Mouse (Mus musculus) layer of hippocampus, postnatal 14 days (tissue): Measurements from ENCODE around the gene Hamp2. TPM values are rescaled to one million over a fixed set of nuclear protein-coding genes. Genes with fewer than 3 reads are reported as not detected.
"Not testable (repeated sequence)": the region's sequence is repeated elsewhere in the genome, so short reads cannot be mapped to it uniquely, and the experiment has no call there.

Experiments
- DNase-seq, 2 experiments: peaks; one replicate each; pipeline ENCODE4 v3.0.0; 2021 to 2022; ENCODE audit warnings: low spot score in 2 of 2, mixed read lengths in 1 of 2
- long read RNA-seq, 2 experiments: library from polyadenylated mRNA; stranded (forward); transcript quantifications; one replicate each; pipeline ENCODE4 v2.0.0; 2021
- total RNA-seq, 2 experiments: library from RNA; stranded (reverse); gene quantifications; 2 replicates each; pipeline ENCODE4 v1.2.3; 2021

Hamp2 gene
- total RNA-seq = not detected
- long read RNA-seq, experiment 1 = 0 reads
- long read RNA-seq, experiment 2 = 0 reads

DNA sequence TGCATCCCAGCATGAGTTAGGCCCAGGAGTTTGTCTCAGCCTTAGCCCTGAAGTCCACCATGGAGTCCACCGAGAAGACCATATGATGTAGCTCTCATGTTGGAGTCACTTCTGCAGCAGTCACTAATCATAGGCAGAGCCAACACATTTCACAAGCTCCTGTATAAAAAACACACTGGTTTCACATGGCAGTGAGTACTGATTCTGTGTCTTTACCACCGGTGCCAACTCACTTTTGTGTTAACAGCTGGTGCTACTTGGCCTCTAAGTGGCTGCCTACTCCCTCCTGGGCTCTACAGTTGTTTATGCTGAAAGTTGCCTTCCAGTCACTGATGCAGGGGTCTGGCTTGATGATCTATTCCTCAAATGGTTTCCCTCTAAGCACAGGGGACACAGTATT, at the start of gene Hamp2:
Gene Hamp2, minus strand, starts transcription at position 101 of the 400 bp plus-strand sequence.
- DNase-seq = not testable (repeated sequence)

DNA sequence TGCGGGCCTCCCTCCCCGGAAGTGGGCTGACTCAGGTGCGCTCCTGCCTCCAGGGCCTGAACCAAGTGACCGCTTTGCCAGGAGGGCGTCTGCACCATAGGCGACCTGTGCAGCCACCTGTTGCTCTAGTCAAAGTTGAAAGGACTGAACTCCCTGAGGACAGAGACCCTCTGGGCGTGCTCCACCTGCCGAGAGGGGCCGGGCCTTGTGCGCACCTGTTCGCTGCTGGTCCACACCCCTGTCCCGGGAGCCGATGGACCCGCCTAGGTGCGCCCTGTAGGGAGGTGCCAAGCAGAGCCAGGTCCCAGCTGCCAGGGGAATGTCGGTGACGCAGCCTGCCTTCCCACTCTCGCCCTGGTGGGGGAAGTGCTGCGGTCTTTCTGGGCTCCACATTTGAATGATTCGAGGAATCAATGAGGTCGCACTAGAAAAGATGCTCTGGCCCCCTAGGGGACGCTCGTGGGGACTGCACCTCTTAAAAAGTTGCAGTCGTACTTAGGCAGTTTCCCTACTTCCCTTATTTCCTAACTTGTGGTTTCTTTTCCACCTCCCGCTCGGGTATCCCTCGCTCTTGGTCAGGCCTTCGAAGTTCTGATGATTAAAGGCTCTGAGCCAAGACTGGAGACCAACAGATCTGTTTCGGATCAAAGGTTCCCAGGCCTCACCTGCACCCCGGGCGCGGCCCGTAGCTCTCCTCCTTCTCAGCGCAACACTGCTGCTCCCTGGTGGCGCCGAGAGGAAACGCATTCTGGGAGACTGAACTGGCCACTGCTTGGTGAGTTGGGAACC, 49.2 kb upstream of the Hamp2 start, which contains the start of gene Fam187b:
Gene Fam187b, plus strand, starts transcription at position 290 of the 789 bp plus-strand sequence.
- DNase-seq = peak; percentile 74 to 77

DNA sequence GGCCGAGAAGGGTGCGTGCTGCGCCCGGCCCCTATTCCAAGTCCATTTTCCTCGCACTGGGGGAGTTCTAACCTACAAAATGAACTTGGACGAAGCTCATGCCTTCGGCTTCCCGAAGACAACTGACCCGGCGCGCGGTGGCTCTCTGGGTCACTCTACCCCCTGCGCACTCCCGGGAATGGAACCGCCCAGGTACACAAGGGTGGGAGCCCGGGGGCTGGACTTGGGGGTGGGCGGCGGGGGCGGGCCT, 48.7 kb upstream of the Hamp2 start, which contains the start of gene Lsr:
Gene Lsr, minus strand, starts transcription at position 214 of the 250 bp plus-strand sequence.
- DNase-seq = no peak

DNA sequence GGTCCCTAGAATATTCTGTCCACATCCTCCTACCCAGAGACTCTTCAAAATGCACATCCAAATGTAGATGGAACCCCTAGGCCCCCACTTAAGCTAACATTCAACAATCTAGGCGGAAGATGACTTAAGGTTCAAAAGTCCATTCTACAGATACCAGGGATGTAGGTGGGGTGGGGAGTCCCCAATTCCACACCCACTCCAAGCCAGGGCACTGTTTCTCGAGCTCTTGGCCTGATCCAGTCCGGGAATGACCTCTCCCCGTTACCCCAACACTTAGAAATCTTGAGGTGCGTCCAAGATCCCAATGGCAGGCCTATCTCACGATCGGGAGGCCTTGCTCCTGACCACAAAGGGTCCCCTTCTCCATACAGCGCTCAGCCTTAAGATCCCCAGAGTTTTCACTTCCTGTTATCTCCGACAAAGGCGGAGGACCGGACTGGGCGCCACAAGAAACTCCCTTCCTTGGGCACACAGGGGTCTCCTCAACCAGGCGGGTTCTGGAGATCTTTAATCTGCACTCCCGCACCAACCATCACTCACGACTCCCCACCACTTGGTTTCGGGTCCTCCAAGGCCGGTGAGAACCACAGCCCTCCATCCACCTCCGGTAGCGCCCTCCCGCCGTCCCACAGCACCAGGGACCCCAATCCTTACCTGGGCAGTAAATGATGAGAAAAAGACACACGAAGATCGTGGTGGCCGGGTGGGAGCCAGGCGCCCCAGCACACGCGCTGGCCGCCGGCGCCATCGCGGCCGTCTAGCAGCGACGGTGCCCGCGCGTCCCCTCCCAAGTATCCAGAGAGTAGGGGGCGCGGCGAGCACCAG, 48.2 kb upstream of the Hamp2 start:
- DNase-seq = no peak

DNA sequence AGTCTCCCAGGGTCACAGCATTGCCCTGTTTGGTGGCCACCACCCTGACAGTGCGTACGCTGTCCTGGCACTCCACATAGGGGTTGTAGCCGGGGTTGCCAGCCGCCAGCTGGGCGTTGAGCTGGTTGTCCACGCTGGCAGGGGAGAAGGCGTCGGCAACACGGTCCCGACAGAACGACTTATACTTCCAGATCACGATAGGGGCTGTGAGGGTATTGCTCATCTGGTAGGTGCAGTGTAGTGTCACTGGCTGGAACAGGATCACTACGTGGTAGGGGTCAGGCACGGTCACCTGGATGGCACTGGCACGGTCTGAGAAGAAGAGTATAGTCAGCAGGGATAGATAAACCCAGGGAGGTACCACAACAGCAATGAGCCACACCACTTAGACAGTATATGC, 47.4 kb upstream of the Hamp2 start:
- DNase-seq = no peak

DNA sequence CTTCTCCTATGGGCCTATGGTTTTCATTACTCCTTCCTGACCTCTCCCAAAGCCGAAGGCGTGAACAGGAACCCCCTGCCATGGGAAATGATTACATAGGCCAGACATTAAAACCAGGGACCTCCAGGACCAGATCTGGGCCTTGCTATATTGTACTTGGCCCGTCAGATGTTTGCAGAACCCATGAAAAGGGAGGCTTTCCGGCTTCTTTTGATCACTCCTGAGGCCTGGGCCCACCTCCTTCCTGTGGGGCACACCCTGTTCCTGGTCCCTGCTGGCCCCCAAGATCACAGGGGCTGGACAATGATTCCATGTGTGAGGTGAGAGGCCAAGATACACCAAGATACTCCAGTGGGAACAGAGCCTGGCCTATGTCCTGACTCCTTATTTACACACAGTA, 44.7 kb upstream of the Hamp2 start:
- DNase-seq = no peak

DNA sequence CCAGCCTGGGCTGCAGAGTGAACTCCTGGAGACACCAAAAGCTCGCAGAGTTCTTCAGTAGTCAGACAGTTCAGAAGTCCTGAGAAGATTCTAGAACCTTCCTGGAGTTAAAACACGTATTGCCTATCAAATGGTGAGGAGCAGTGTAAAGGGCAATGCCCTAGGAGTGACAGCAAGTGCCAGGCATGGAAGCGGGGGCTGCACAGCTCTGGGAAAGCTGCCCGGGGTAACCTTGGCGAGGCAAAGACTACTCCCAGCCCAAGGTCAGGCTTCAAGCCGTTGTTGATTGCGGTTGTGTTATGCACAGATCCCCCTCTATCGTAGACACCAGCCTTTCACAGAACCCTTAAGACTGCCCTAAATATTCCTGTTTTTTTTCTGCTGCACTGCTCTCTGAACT, 44.1 kb upstream of the Hamp2 start:
- DNase-seq = no peak

DNA sequence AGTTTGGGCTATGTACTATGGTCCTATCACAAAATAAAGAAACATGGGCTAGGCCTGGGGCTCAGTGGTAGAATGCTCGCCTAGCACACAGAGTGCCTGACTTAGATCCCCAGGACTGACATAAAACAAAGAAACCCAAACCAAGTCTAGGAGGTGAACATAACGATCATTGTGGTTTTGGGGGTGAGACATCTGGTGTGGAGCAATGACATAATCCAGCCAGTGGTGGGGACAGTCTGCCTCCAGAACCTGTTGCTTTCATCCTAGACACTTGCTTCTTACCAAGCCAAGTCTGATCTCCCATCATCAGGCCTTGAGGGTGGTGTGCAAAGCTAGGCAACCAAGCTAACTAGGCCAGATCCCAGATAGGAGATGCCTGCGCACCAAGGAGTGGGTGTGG, 42.2 kb upstream of the Hamp2 start:
- DNase-seq = no peak

DNA sequence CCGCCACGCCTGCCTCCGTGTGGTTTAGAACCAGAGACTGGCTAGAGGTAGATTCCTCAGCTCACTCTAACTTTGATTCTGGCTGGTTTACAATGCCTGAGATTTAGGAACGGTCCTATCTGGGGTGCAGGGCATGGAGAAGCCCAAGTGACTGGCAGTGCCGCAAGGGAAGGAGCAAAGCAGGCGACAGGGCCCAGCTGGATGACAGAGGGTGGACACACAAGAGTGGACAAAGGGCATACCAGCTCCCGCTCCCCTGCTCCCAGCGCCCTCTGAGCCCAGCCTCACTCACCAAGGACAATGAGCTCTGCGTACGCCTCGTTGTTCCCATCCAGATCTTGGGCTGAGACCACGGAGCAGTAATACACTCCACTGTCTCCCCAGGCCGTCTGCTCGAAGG, 41.2 kb upstream of the Hamp2 start:
- DNase-seq = no peak

DNA sequence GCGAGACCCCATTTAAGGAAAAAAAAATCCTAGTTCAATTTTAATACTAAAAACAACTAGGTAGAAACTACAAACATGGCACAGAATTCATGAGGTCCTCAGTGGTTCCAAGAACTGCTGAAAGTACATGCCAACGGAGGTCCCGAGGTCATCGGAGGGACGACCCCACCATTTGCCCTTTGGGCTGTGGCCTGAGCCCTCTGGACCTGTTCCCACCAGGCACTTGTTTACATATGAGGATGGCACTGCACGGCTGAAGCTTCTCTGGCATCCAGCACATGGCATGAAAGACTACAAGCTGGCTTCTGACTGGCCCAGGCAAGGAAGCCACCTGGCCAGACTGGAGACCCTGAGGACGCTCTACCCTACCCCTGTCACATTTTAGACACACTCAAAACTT, 39.9 kb upstream of the Hamp2 start:
- no peak for DNase-seq

DNA sequence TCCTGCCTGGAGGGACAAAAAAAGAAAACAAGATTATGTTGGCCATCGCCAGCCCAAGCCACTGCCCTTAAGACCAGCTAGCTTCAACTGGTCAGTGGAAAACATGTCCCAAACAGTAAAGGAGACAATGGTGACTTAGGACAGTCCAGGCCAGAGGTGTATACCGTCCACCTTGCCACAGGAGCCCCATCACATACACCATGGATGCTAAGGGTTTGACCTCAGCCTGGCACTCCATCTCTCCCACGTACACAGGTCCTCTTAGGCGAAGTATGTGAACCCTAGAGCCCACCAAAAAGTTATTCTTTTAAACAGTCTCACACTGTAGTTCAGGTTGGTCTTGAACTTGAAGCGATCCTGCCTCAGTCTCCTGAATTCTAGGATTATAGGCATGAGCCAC, 38.4 kb upstream of the Hamp2 start:
- no peak for DNase-seq

DNA sequence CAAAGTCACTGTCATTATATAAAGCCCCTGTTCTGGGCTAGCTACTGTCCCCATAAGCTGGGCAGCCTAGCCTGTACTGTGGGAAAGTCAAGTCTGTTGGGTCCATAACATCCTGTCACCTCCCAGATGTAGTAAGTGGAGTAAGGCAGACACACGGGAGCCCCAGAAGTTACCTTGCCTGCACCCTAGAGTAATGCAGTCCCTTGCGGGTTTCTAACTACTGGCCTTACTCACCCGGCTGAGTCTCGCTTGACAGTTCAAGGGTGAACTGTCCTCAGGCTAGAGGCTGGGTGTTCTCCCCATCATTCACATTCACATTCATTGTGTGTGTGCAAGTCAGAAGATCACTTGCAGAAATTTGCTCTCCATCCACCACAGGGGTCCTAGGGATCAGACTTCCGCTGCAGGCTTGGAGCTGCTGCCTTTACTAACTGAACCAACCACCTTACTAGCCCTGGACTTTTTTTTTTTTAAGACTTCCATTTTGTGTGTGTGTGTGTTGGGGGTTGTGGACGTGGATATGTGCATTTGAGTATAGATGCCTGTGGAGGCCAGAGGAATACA, 35.4 kb upstream of the Hamp2 start:
- no peak for DNase-seq

DNA sequence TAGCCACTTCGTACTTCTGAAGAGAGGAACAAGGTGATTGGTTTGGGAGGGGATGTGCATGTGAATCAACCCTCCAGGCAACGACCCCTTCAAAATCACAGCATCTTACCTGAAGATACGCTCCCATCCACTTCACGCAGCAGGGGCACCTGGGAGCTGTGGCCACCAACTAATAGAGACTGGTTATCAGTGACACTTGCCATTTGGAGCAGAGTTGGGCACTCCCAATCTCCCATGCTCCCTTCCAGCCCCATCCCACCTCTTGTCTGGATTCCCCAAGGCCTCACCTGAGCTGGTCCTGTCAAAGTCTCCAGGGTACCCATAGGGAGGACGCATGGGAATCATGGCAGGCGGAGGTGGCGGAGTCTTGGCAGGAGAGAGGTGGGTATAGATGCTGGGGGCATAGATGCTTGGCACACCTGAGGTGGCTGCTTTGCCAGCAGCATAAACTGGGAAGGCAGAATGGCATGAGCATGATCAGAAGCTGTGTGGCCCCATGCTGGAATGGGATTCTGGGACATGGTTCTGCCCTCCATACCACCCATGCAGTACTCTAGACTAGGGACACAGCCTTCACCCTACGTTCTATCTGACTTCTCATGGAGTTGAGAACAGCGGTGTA, 34.5 kb upstream of the Hamp2 start:
- DNase-seq = no peak

DNA sequence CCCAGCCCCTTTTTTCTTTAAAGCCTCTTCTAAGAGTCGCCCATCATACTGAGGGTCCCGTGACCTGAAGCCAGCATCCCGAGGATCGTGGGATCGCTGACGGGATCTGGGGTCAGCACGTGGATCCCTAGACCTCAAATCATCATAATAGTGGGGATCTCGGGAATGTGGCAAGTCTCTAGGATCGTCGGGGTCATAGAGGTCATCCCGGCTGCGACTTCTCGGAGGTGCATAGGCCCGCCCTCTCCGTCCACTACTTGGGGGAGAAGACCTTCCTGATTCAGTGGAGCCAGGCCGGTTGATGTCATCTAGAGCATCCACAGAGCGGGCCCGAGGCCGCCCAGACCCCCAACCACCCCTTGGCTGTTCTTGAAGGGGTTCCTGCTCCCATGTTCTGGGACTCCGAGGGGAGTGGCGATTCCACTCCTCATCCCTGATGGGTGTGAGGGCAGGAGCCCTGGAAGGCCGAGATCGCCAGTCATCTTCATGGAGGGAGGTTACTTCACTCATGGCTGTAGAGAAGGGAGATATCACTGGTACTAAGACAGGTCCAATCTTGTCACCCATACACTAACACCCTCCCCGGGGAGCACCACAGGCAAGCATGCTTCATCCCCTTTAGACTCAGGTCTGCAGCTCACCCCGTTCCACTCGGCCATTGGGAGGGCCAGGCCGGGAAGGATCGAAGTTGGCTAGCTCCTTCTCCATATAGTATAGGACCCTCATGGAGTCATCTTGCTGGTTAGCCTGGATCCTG, 33.8 kb upstream of the Hamp2 start:
- no peak for DNase-seq

DNA sequence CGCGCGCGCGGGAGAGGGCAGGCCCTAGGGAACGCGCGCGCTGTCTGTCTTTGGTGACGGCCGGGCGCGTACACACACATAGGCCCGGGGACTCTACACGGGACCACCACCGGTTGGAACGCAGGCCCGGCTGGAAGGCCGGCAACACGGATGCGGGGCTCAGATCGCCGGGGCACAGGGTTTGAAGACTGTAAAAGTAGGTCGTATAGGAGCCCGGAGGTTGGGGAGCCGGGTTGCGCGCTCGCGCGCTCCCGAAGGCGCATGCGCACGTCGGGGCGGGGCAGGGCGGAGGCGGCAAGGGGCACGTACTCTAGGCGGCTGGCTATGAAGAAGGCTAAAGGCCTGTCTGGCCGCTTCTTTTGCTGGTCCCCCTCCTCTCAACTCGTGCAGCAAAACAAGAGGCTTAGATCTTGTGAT, 32.9 kb upstream of the Hamp2 start:
- DNase-seq = peak; percentile 91

DNA sequence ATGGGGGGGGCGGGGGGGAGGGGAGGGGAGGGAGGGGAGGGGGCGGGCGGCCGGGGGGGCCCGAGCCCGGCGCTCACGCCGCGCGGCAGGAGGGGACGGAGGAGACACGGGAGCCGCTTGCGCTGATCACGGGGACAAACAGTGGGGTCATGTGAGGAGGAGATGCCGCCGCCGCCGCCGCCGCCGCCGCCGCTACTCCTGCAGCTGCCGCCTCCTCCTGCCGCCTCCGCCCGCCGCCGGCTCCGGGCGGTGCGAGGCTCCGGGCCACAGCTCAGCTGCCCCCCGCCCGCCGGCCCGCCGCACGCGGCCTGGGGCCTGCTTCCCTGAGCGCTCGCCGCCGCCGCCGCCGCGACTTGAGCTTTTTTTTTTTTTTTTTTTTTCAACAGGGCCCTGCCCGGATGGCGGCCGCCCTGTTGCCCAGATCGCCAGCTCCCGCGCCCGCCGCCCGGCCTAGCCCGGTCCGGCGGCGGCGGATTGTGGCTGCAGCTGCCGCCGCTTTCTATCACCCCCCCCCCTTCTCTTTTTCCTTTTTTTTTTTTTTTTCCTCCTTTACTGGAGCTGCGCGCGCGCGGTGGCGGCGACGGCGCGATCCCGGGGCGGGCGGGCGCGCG, 32.4 kb upstream of the Hamp2 start, which contains the start of gene Usf2:
Gene Usf2, minus strand, starts transcription at position 48 of the 611 bp plus-strand sequence.
- DNase-seq = peak; percentile 72 to 77

DNA sequence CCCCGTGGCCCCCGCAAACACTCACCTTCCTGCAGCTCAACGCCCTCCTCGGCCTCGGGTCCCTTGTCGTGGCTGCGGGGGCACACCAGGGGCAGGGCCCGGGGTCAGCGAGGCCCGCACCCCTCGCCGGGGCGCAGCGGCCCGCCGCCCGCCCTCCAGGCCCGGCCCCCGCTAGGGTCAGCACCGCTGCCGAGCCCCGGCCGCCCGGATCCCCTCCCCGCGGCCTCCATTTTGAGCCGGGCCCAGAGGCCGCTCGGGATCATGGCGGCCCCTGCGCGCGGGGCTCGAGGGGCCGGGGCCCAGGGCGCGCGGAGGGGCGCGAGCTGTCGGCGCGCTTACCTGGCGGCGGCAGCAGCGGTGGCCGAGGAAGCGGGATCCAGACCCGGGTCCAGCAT, 31.9 kb upstream of the Hamp2 start:
- peak in 1 of 2 experiments; percentile 50 for DNase-seq

DNA sequence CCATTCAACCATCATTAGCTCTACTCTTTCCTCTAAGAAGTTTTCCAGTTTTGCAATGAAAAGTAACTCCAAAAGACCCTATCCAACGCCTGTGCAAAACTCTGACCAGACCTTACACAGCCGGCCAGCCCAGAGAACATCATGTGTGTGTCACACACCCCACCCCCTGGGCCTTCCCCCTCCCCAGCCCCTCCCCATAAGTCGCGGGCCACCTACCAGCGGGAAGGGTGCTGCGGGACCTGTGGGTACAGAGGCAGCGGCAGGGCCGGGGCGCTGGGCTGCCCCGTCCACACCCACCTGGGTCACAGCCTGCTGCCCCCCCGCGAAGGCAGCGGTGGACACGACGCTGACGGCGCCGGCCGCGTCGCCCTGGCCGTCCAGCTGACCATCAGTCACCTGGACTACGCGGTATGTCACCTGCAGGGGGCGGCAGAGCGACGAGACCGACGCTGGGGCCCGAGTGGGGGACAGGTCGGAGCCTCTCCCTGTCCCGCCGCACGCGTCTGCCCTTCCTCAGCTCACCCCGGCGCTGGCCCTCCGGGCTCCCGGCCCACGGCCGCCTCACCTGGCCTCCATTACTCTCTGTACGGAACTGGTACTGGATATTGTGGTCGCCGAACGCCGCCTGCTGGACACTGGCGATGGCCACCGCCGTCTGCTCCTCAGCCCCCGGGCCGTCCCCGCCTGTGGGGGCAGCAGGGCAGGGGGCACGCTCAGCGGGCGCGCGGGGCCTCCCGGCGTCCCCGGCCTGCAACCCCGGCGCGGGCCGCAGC, 31.3 kb upstream of the Hamp2 start:
- DNase-seq = peak; percentile 72 to 77

DNA sequence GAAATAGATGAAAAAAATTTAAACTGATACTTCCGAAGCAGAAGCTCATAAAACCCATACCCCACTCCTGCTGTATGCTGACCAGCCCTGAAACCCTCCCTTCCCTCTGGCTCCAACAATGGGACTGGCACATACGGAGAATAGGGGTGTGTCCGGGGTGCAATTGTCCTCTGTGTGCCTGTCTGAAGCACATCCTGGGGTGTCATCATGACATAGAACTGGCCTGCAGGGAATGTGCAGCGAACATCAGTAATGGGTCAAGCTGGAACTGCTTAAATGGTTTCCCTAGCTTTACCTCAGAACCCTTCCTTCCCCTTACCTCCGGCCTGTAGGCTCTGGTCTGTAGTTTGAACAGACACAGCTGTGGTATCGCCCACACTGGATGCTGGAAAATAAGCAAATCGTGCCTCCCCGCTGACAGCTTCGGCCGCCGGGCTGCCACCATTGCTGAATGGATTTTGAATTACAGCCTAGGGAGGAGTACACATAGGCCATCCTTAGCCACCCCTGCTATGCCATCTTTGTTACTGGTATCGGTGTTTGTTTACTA, 30.6 kb upstream of the Hamp2 start:
- no peak for DNase-seq
